Mouse (Mus musculus) ES-Bruce4 (cell line): ENCODE measurements around the gene Capg. TPM values are rescaled to one million over a fixed set of nuclear protein-coding genes. Genes with fewer than 3 reads are reported as not detected.

Experiments
- H3K27ac ChIP-seq: 2 replicates; pipeline ENCODE4 v1.5.1; 2012; ENCODE audit warnings: low read length, inconsistent platforms; ENCODE audit not compliant: insufficient read depth
- H3K27me3 ChIP-seq: 2 replicates; pipeline ENCODE4 v1.6.1; 2012; ENCODE audit warnings: mild to moderate bottlenecking, low read length, inconsistent platforms; ENCODE audit not compliant: control insufficient read depth, poor library complexity, insufficient read depth, severe bottlenecking
- H3K36me3 ChIP-seq: 2 replicates; pipeline ENCODE4 v1.6.1; 2012; ENCODE audit warnings: inconsistent platforms, mild to moderate bottlenecking, low read length, moderate library complexity; ENCODE audit not compliant: control insufficient read depth, poor library complexity, insufficient read depth, severe bottlenecking
- H3K4me1 ChIP-seq: one replicate; pipeline ENCODE4 v1.8.1; 2011; ENCODE audit warnings: low read length; ENCODE audit not compliant: control insufficient read depth, insufficient read depth
- H3K4me3 ChIP-seq: 2 replicates; pipeline ENCODE4 v1.5.1; 2011; ENCODE audit warnings: low read depth, mild to moderate bottlenecking, low read length
- H3K9ac ChIP-seq: 2 replicates; pipeline ENCODE4 v1.6.1; 2012; ENCODE audit warnings: low read depth, mild to moderate bottlenecking, inconsistent platforms; ENCODE audit not compliant: poor library complexity, severe bottlenecking
- H3K9me3 ChIP-seq: replicated peaks from 2 replicates; pipeline ENCODE4 v1.6.1; 2012; ENCODE audit warnings: mild to moderate bottlenecking, low read length, inconsistent platforms; ENCODE audit not compliant: control insufficient read depth, poor library complexity, insufficient read depth, severe bottlenecking
- CTCF ChIP-seq: IDR thresholded peaks from one replicate; pipeline ENCODE4 v1.8.1; 2011; ENCODE audit warnings: low read depth, low read length
- EP300 ChIP-seq: IDR thresholded peaks from 2 replicates; pipeline ENCODE4 v1.6.1; 2011; ENCODE audit warnings: low read depth, low read length; ENCODE audit not compliant: insufficient read depth
- POLR2A ChIP-seq: IDR thresholded peaks from one replicate; pipeline ENCODE4 v1.8.1; 2011; ENCODE audit warnings: low read length; ENCODE audit not compliant: insufficient read depth
- polyA plus RNA-seq: library from polyadenylated mRNA; stranded (reverse); fragments of >200 nt; gene quantifications from 2 replicates; pipeline ENCODE4 v1.2.4, GENCODE M21; 2011; ENCODE audit warnings: low read depth; ENCODE audit not compliant: missing spikeins, insufficient read depth, insufficient read length

Gene Capg
- polyA plus RNA-seq, 1 experiment = 55.8 TPM

DNA sequence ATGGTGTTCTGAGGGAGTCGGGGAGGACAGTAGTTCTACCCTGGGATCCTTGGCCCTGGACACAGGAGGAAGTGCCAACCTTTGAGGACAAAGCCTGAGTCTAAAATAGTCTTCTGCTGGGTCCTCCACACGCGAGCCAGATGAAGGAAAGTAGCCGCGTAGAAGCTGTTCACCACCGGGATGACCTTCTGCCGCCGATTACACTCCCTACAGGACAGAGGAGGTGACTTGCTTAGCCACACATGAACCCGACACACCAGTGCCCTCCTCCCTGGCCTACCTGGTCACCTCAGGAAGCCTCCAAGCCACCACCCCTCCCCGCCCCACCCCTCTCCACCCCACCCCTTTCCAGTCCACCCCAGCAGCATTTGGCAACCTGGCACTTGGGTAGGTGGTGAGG, 24.5 kb downstream of the Capg start:
- Histone ChIP-seq H3K4me3 (no peak overlapping the region), H3K36me3 (no peaks in the 10 kb centered on the region), H3K27ac (no peak overlapping the region), H3K9me3 (no peaks in the 10 kb centered on the region), H3K9ac (no peak overlapping the region), H3K4me1 (no peaks in the 10 kb centered on the region), H3K27me3 (no peaks in the 10 kb centered on the region)
- TF ChIP-seq CTCF (no peak), EP300 (no peak), POLR2A (no peak)

DNA sequence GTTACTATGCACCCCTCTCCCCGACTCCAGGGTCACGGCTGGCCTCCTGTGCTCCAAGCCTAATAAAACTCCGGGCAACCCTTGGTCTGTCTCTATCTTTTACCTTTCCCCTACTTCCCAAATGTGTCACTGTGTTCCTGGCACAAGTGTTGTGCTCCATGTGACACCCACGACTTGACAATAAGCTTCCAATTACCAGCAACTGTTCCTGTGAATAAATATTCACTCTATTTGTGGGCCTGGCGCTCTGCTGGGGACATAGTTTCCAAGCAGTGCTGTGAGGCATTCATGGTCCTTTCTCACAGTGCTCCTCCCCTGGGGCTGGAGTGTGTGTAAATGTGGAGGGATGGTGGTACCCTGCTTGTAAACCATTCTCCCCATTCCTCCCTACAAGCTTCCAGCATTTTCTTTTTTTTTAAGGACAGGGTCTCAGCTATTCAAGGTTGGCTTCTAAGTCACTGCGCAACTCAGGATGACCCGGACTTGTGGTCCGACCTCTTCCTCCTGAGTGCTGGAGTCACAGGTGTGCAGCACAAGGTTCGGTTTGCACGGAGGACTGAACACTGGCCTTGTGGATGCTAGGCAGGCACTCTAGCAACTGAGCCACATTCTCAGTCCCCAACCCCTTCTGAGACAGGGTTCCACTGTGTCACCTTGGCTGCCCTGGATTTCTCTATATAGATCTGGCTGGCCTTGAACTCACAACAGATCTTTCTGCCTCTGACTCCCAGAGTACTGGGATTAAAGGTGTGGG, 26.6 kb downstream of the Capg start:
- Histone ChIP-seq H3K27me3 (no peaks in the 10 kb centered on the region), H3K36me3 (no peaks in the 10 kb centered on the region), H3K4me3 (no peak overlapping the region), H3K4me1 (no peaks in the 10 kb centered on the region), H3K9ac (no peak overlapping the region), H3K27ac (no peak overlapping the region), H3K9me3 (no peaks in the 10 kb centered on the region)
- TF ChIP-seq POLR2A (no peak), CTCF (no peak)

DNA sequence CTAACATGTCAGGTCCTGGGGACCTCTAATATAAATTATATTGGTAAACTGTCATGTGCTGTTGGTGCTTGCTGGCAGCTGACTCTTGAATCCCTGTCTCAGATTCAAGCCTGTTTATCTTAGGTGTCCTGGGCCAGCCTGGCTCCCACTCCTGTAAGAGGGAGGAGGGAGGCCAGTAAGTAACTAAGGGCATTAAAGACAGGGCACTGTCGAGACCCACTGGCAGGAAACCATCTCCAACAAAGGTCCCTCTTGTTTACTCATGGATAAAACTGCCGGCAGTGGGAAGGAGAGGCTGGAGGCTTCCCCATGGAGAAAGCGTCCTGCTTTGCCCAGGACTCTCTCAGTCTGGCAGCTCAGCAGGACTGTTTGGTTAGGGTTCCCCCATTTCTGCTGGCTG, 27.6 kb downstream of the Capg start:
- Histone ChIP-seq H3K27ac (no peak overlapping the region), H3K9me3 (no peaks in the 10 kb centered on the region), H3K27me3 (no peaks in the 10 kb centered on the region), H3K4me1 (no peaks in the 10 kb centered on the region), H3K9ac (no peak overlapping the region), H3K4me3 (no peak overlapping the region), H3K36me3 (no peaks in the 10 kb centered on the region)
- TF ChIP-seq EP300 (no peak), POLR2A (no peak), CTCF (no peak)

DNA sequence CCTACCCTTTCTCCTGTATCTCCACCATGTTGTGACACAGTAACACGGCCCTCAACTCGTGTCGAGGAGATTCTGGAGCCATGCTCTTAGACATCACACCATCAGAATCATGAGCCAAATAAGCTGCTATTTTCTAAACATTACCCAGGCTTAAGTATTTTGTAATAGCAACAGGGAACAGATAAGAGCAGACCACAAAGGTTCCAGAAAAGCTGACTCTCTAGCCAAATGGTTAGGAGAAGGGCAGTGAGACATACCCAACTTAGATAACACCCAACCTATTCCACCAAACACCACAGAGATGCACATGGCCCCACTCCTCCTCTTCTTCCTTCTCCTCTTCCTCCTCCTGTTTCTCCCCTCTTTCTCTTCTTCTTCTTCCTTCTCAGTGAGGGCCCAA, 31.9 kb downstream of the Capg start:
- no peak overlapping the region for H3K9ac ChIP-seq
- H3K27ac ChIP-seq = no peak overlapping the region
- H3K27me3 ChIP-seq = no peaks in the 10 kb centered on the region
- H3K4me1 ChIP-seq = no peaks in the 10 kb centered on the region
- no peaks in the 10 kb centered on the region for H3K9me3 ChIP-seq
- H3K36me3 ChIP-seq = no peaks in the 10 kb centered on the region; the same call in 1 of the 2 replicates
- H3K4me3 ChIP-seq = no peak overlapping the region
- TF ChIP-seq CTCF = no peak
- TF ChIP-seq POLR2A = no peak
- no peak for TF ChIP-seq EP300

DNA sequence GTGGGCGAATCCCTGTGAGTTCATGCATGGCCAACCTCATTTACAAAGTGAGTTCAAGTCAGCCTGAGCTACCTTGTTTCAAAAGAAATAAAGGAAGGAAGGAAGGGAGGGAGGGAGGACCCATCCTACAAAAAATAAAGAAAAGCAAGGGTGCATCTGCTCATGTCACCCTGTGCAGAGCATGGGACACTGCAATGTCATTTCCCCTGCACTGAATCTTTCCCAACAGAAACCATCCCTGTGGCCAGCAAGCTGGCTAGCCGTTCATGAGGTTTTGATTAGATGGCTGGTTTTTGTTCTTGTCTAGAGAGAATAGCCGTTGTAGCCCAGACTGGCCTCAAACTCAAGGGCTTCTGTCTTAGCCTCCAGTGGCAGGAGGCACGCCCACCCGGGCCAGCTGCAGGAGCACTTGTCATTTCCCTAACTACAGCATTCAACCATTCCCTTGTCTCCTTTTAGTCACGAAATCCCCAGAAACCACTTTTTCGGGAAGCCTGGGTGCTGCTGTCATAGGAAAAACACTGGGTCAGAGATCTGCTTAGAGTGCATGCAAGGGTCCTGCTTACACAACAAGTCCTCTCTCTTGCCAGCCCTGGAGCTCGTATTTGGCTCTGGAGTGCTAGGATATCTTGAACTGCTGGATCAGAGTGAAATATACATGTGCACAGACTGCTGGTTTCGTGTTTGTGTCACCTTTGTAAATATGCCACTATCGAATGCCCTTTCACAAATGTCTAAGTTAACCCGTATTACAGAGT, 37.6 kb downstream of the Capg start:
- Histone ChIP-seq H3K27me3 (no peaks in the 10 kb centered on the region), H3K4me3 (no peak overlapping the region), H3K9ac (no peak overlapping the region), H3K27ac (no peak overlapping the region), H3K4me1 (no peaks in the 10 kb centered on the region), H3K9me3 (no peaks in the 10 kb centered on the region), H3K36me3 (no peaks in the 10 kb centered on the region; the same call in 1 of the 2 replicates)
- TF ChIP-seq POLR2A = no peak
- TF ChIP-seq CTCF = no peak
- no peak for TF ChIP-seq EP300

DNA sequence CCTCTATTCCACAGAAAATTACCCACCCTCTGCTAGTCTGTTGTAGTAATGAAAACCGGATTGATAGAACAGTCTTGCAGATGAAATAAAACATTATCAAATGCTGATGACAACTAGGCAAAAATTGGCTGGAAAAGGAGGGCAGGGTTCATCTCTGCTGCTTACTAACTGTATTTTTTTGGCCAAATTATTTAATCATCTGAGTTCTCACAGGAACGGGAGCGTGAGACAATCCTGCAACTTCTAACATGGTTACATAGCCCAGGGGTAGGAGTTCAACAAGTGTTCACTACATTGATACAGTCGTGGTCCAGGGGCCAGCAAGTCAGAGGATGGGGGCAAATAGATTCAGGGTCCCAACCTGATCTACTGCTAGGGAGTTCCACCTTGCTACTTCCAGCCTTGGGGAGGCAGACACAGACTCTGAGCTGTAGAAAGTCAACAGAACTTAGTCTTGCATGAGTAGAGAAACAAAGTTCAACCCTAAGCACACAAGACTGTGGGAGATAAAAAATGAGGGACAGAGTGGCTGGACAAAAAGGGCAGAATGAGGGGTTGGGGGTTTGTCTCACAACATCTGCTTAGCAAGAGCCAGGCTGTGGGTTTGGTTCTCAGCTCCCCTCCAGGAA, 39.1 kb downstream of the Capg start:
- Histone ChIP-seq H3K4me3 (no peak overlapping the region), H3K4me1 (no peaks in the 10 kb centered on the region), H3K9ac (no peak overlapping the region), H3K27me3 (no peaks in the 10 kb centered on the region), H3K9me3 (no peaks in the 10 kb centered on the region), H3K36me3 (no peaks in the 10 kb centered on the region; the same call in 1 of the 2 replicates), H3K27ac (no peak overlapping the region)
- TF ChIP-seq POLR2A (no peak), EP300 (no peak), CTCF (no peak)
